Mouse (Mus musculus) stomach, embryonic 14.5 days (tissue): ENCODE data around the gene Bahcc1. TPM values are rescaled to one million over a fixed set of nuclear protein-coding genes. Genes with fewer than 3 reads are reported as not detected.
A peak's percentile ranks its signal among the peaks of the same experiment; 100 is the strongest.

Experiments used
- ATAC-seq: fragments of 200-750 bp; cut with Nextera tagmentation; 2 replicates; pipeline ENCODE4 v1.8.0; 2017; ENCODE audit warnings: low read depth, moderate TSS enrichment; ENCODE audit not compliant: insufficient number of reproducible peaks, insufficient read depth, low FRiP score
- H3K27ac ChIP-seq: fragments of 300-500 bp; sonication (generic); 2 replicates; pipeline ENCODE4 v1.5.1; 2014; ENCODE audit warnings: mild to moderate bottlenecking, low read length, moderate library complexity, mixed read lengths
- H3K27me3 ChIP-seq: fragments of 300-500 bp; sonication (generic); 2 replicates; pipeline ENCODE4 v1.6.1; 2014; ENCODE audit warnings: low read length, control low read depth, mixed read lengths; ENCODE audit not compliant: control insufficient read depth, insufficient read depth
- H3K36me3 ChIP-seq: fragments of 300-500 bp; sonication (generic); 2 replicates; pipeline ENCODE4 v1.6.1; 2014; ENCODE audit warnings: mild to moderate bottlenecking, control low read depth, low read length, moderate library complexity, mixed read lengths; ENCODE audit not compliant: control insufficient read depth, insufficient read depth
- H3K4me1 ChIP-seq: fragments of 300-500 bp; sonication (generic); 2 replicates; pipeline ENCODE4 v1.6.1; 2014; ENCODE audit warnings: low read length, control low read depth, mixed read lengths; ENCODE audit not compliant: control insufficient read depth, insufficient read depth
- H3K4me2 ChIP-seq: fragments of 300-500 bp; sonication (generic); replicated peaks from 2 replicates; pipeline ENCODE4 v1.6.1; 2014; ENCODE audit warnings: low read depth, low read length, control low read depth
- H3K4me3 ChIP-seq: fragments of 300-500 bp; sonication (generic); 2 replicates; pipeline ENCODE4 v1.5.1; 2014; ENCODE audit warnings: low read depth, low read length, control low read depth
- H3K9ac ChIP-seq: fragments of 300-500 bp; sonication (generic); replicated peaks from 2 replicates; pipeline ENCODE4 v1.6.1; 2014; ENCODE audit warnings: low read depth, mild to moderate bottlenecking, control low read depth, low read length, moderate library complexity, mixed read lengths
- H3K9me3 ChIP-seq: fragments of 300-500 bp; sonication (generic); 2 replicates; pipeline ENCODE4 v1.6.1; 2016; ENCODE audit warnings: low read depth, low read length, control low read depth; ENCODE audit not compliant: control insufficient read depth
- WGBS: fragments of 180-500 bp; shearing (Covaris S2); extraction: QIAGEN DNeasy Blood & Tissue Kit; methylation state at CpG from one replicate; pipeline ENCODE4 v1.1.7; 2014; 5-methylcytosine and 5-hydroxymethylcytosine counted together
- polyA plus RNA-seq: library from polyadenylated mRNA; unstranded; fragments of >200 nt; fragmentation: Nextera tagmentation; extraction: Ambion mirVana; gene quantifications from 2 replicates; pipeline ENCODE4 v1.2.1, GENCODE M21; 2014

Gene Bahcc1
- polyA plus RNA-seq, 1 experiment from 2014 or later, result 13.4 TPM

GRCm38 (mm10) chr11:120218176-120218856, 14.4 kb upstream of the Bahcc1 start:
- WGBS, result 80% methylated on average over 17 of the region's 17 CpGs
- Histone ChIP-seq H3K4me3 (no peak overlapping the region), H3K27me3 (no peaks in the 10 kb centered on the region), H3K36me3 (no peaks in the 10 kb centered on the region), H3K9me3 (peaks cover 6% of the 10 kb centered on the region; the same call in 1 of the 2 replicates), H3K4me1 (peaks cover 40% of the 10 kb centered on the region), H3K9ac (no peak overlapping the region), H3K4me2 (no peak overlapping the region), H3K27ac (no peak overlapping the region; the same call in 1 of the 2 replicates)
- no peak for ATAC-seq

DNA sequence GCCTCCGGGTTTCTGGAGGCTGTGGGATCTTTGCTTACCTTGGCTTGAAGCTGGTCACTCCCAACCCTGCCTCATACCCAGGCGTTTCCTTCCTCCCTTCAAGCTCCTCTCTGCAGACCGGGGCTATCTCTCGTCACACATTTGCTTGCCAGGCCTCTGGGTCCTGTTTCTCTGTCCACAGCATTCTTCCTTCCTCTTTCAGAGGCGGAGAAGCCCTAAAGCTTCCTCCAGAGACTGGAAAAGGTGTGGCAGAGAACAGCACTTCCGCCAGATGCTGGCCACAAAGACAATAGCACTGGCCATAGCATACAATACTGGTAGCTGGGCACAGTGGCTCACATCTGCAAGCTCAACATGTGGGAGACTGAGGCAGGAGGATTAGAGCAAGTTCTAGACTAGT, 13.8 kb upstream of the Bahcc1 start:
- Histone ChIP-seq H3K4me2 (no peak overlapping the region), H3K9me3 (no peaks in the 10 kb centered on the region; the same call in 1 of the 2 replicates), H3K27ac (no peak overlapping the region), H3K27me3 (no peaks in the 10 kb centered on the region), H3K36me3 (no peaks in the 10 kb centered on the region), H3K4me1 (peaks cover 47% of the 10 kb centered on the region), H3K4me3 (no peak overlapping the region), H3K9ac (no peak overlapping the region)
- no peak for ATAC-seq
- WGBS, result 67% methylated on average over 6 of the region's 6 CpGs

GRCm38 (mm10) chr11:120219916-120220522, 12.7 kb upstream of the Bahcc1 start:
- ATAC-seq, result no peak
- Histone ChIP-seq H3K27ac (peak overlapping the region; percentile 8), H3K9ac (no peak overlapping the region), H3K4me1 (peaks cover 56% of the 10 kb centered on the region), H3K9me3 (no peaks in the 10 kb centered on the region), H3K4me3 (no peak overlapping the region), H3K27me3 (no peaks in the 10 kb centered on the region), H3K36me3 (no peaks in the 10 kb centered on the region), H3K4me2 (no peak overlapping the region)
- WGBS, result 49% methylated on average over 9 of the region's 9 CpGs

GRCm38 (mm10) chr11:120220963-120221827, 11.6 kb upstream of the Bahcc1 start:
- Histone ChIP-seq H3K4me2 (no peak overlapping the region; the same call in 1 of the 2 replicates), H3K36me3 (no peaks in the 10 kb centered on the region), H3K9ac (no peak overlapping the region; the same call in 1 of the 2 replicates), H3K4me1 (peaks cover 56% of the 10 kb centered on the region), H3K9me3 (no peaks in the 10 kb centered on the region), H3K27me3 (no peaks in the 10 kb centered on the region), H3K4me3 (no peak overlapping the region), H3K27ac (peak overlapping the region; percentile 11; the same call in 1 of the 2 replicates)
- WGBS, result 36% methylated on average over 12 of the region's 12 CpGs
- ATAC-seq, result no peak

DNA sequence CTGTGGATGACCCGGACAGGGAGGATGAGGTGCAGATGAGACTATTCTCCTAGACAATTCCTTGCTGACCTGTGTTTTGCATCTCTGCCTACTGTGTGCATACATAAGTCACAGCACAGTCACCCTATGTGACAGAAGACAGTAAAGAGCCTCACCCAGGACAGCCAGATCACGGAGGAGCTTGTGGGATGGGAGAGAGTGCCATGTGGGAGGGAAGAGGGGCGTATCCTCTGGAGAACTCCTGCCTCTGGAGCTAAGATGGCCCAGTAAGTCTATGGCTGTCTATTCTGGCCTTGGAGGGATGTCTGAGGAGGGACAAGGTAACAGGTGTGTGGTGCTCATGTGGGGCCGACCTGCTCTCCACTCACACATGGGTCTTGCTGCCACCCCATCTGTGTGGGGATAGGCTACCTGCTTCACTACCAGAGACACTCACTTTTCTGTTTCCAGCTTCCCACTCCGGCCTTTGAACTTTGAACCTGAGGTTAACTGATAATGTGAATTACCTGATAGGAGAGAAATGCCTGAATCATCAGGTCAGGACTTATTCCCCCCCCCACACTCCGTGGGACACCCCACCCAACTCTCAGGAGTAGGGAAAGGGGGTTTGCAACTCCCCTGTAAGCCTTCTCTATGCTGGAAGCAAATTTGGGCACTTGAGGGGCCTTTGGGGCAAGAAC, 10.2 kb upstream of the Bahcc1 start:
- H3K4me2 ChIP-seq, result no peak overlapping the region
- no peak overlapping the region for H3K27ac ChIP-seq
- no peak overlapping the region for H3K4me3 ChIP-seq
- H3K9ac ChIP-seq, result no peak overlapping the region
- peaks cover 58% of the 10 kb centered on the region for H3K4me1 ChIP-seq
- 73% methylated on average over 6 of the region's 6 CpGs for WGBS
- H3K36me3 ChIP-seq, result no peaks in the 10 kb centered on the region
- ATAC-seq, result no peak
- no peaks in the 10 kb centered on the region for H3K27me3 ChIP-seq
- H3K9me3 ChIP-seq, result no peaks in the 10 kb centered on the region

DNA sequence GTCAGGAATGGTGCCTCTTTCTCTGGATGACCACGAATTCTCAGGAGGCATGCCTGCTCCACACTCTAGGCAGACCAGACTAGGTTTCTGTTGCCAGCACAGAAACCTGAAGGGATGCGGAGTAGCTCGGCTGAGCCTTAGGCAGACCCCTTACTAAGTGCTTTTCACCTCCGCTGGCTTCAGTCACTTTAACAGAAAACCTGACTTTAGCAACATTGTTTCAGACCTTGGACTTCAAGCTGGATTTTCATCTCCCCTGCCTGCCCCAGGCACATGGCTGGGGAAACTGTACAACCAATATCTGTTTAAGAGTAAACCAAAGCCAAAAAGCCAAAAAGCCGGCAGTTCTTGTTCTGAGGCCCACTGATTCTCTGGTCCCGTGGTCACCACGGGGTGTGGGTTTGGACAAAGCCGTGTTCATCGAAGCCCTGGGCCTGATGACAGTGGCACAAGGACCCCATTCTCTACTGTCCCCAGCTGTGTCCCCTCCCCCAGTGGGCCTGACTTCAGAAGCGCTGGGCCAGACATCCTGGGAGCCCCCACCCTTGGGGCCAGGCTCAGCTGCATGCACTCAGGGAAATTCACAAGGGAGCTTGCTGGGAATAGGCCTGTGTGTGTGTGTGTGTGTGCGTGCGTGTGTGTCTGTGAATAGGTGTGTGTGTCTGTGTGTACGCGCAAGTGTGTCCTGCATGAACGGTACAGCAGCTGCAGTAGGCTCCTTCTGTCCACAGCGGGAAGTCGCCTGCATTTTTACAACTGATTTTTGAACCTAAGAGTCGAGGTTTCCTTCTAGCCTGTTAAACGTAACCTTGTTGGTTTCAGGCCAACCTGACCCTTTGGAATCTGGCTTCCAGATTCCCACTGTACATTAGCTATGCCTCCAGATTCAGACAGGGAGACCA, 8.9 kb upstream of the Bahcc1 start:
- Histone ChIP-seq H3K36me3 (no peaks in the 10 kb centered on the region), H3K4me1 (peaks cover 71% of the 10 kb centered on the region), H3K4me2 (no peak overlapping the region), H3K27me3 (no peaks in the 10 kb centered on the region), H3K9me3 (no peaks in the 10 kb centered on the region), H3K4me3 (no peak overlapping the region), H3K9ac (no peak overlapping the region), H3K27ac (peak overlapping the region; percentile 74; the same call in 1 of the 2 replicates)
- WGBS, result 50% methylated on average over 19 of the region's 19 CpGs
- peak; percentile 38; the same call in 1 of the 2 replicates for ATAC-seq

DNA sequence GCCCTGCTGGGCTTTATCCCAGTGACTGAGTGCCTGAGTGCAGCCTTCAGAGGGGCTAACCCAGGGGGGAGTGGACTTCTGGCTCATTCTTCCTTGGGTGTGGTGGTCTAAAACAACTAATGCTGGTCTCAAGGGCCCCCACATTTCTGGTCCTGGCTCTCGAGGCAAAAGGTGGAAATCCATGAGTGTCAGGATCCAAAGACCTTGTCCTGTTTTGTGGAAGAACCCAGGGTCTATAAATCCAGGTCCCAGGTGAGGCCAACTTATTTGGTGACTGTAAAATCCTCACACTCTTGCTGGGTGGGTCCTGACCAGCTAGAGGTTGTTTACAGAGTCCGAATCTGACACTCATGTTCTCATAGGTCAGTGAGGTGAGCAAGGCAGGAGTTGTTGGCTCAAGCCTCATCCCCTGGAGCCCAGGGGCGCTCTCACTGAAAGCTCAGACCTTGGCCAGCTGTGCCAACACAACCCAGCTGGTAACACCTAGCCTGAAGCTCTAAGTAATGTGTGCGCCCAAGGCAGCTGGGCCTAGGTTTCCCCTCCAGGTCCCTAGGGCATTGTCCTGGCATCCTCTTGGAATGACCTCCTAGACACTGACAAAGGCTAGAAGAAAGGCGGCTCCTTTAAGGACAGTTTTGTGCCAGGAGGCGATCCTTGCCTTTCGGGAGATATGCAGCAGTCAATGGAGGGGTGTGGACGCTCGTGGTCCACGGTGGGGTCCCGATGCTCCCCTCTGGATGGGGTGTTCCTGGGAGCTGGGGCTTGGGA, 8.1 kb upstream of the Bahcc1 start:
- H3K27me3 ChIP-seq, result no peaks in the 10 kb centered on the region
- H3K9me3 ChIP-seq, result no peaks in the 10 kb centered on the region
- peaks cover 79% of the 10 kb centered on the region for H3K4me1 ChIP-seq
- H3K4me2 ChIP-seq, result peak overlapping the region; percentile 43
- H3K27ac ChIP-seq, result peak overlapping the region; percentile 74
- H3K9ac ChIP-seq, result peak overlapping the region; percentile 36; the same call in 1 of the 2 replicates
- 21% methylated on average over 11 of the region's 11 CpGs for WGBS
- 0 out of 2 replicates have a peak overlapping the region, but pooled peaks have one; percentile 12 for H3K4me3 ChIP-seq
- ATAC-seq, result no peak
- no peaks in the 10 kb centered on the region; the same call in 1 of the 2 replicates for H3K36me3 ChIP-seq
